Mouse (Mus musculus) heart, embryonic 14.5 days (tissue): ENCODE data around the gene Prkg1. TPM values are rescaled to one million over a fixed set of nuclear protein-coding genes. Genes with fewer than 3 reads are reported as not detected.

Experiments used
- ATAC-seq: fragments of 200-750 bp; cut with Nextera tagmentation; 2 replicates; pipeline ENCODE4 v1.8.0; 2017; ENCODE audit warnings: low read depth, moderate TSS enrichment; ENCODE audit not compliant: insufficient number of reproducible peaks, insufficient read depth, low FRiP score
- H3K27ac ChIP-seq, 2 experiments: fragments of 200-500 bp in 1 of 2; fragments of 300-500 bp in 1 of 2; sonication (generic) in 1 of 2; replicated peaks in 1 of 2; 2 replicates each; pipeline ENCODE4 v1.5.1; 2012 to 2014; ENCODE audit warnings: low read depth in 2 of 2, low read length in 2 of 2, control low read depth in 1 of 2, mild to moderate bottlenecking in 1 of 2, mixed read lengths in 1 of 2; ENCODE audit not compliant: control insufficient read depth in 1 of 2, insufficient read depth in 1 of 2
- H3K27me3 ChIP-seq: fragments of 300-500 bp; sonication (generic); 2 replicates; pipeline ENCODE4 v1.6.1; 2014; ENCODE audit warnings: mild to moderate bottlenecking, low read length, control low read depth; ENCODE audit not compliant: control insufficient read depth, insufficient read depth
- H3K36me3 ChIP-seq: fragments of 300-500 bp; sonication (generic); 2 replicates; pipeline ENCODE4 v1.6.1; 2014; ENCODE audit warnings: mild to moderate bottlenecking, control low read depth, low read length, mixed read lengths; ENCODE audit not compliant: control insufficient read depth, insufficient read depth
- H3K4me1 ChIP-seq, 2 experiments: fragments of 200-500 bp in 1 of 2; fragments of 300-500 bp in 1 of 2; sonication (generic) in 1 of 2; 2 replicates each; pipeline ENCODE4 v1.6.1; 2012 to 2014; ENCODE audit warnings: low read length in 2 of 2, control low read depth in 1 of 2, mixed read lengths in 1 of 2; ENCODE audit not compliant: control insufficient read depth in 2 of 2, insufficient read depth in 2 of 2
- H3K4me2 ChIP-seq: fragments of 300-500 bp; sonication (generic); 2 replicates; pipeline ENCODE4 v1.6.1; 2014; ENCODE audit warnings: mild to moderate bottlenecking, low read length
- H3K4me3 ChIP-seq, 2 experiments: fragments of 200-500 bp in 1 of 2; fragments of 300-500 bp in 1 of 2; sonication (generic) in 1 of 2; 2 replicates each; pipeline ENCODE4 v1.5.1; 2012 to 2014; ENCODE audit warnings: low read length in 2 of 2, mild to moderate bottlenecking in 2 of 2, control low read depth in 1 of 2, low read depth in 1 of 2, moderate library complexity in 1 of 2; ENCODE audit not compliant: control insufficient read depth in 1 of 2, insufficient read depth in 1 of 2
- H3K9ac ChIP-seq: fragments of 300-500 bp; sonication (generic); 2 replicates; pipeline ENCODE4 v1.6.1; 2014; ENCODE audit warnings: mild to moderate bottlenecking, low read length
- H3K9me3 ChIP-seq: fragments of 300-500 bp; sonication (generic); 2 replicates; pipeline ENCODE4 v1.6.1; 2016; ENCODE audit warnings: low read length, control low read depth; ENCODE audit not compliant: control insufficient read depth
- WGBS: fragments of 180-500 bp; shearing (Covaris S2); extraction: QIAGEN DNeasy Blood & Tissue Kit; methylation state at CpG from one replicate; pipeline ENCODE4 v1.1.7; 2014; 5-methylcytosine and 5-hydroxymethylcytosine counted together
- polyA plus RNA-seq: library from polyadenylated mRNA; unstranded; fragments of >200 nt; fragmentation: Nextera tagmentation; extraction: Ambion mirVana; gene quantifications from 2 replicates; pipeline ENCODE4 v1.2.1, GENCODE M21; 2014

Prkg1 gene
- polyA plus RNA-seq, 1 experiment from 2014 or later = 9.6 TPM

DNA sequence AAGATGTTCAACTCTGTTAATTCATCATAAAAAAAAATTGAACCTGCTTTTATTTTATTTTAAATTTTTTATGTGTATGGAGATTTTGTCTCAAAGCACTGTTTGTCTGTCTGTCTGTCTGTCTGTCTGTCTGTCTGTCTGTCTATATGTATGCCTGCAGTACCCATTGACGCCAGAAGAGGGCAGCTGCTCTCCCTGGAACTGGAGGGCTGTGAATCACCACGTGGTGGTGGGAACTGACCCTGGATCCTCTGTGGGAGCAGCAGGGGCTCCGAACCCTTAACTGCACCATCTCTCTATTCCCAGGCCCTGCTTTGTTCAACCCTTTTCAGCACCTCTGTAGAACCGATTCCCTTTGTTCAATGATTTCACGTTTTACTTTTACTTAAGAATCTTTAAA is 338.7 kb downstream of the Prkg1 start:
- Histone ChIP-seq H3K4me1 (no peaks in the 10 kb centered on the region; a peak in 1 of 4 replicates), H3K4me3 (no peak overlapping the region), H3K27me3 (no peaks in the 10 kb centered on the region), H3K4me2 (no peak overlapping the region), H3K9me3 (peaks cover 4% of the 10 kb centered on the region; the same call in 1 of the 2 replicates), H3K36me3 (no peaks in the 10 kb centered on the region), H3K9ac (no peak overlapping the region), H3K27ac (no peak overlapping the region)
- 71% methylated on average over 5 of the region's 5 CpGs for WGBS
- no peak for ATAC-seq

DNA sequence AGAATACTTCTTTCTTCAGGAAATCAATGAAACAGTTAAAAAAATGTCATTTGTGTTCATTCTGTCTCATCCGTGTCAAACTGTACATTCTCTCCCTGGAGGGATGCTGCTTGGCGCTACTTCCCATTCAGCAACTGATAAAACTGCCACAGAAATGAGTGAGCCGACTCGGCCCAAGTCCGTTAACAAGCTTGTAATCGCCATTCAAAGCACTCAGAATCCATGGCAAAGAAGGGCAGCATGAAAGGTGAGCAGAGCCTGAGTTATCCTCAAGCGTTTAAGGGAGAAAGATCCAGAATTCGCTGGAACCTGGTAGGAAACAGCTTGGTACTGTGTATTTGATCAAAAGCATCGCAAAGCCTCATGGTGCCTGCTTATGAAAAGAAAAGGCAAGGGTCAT is 339.6 kb downstream of the Prkg1 start:
- Histone ChIP-seq H3K4me1 (no peaks in the 10 kb centered on the region; a peak in 1 of 4 replicates), H3K9ac (no peak overlapping the region), H3K27me3 (no peaks in the 10 kb centered on the region), H3K4me3 (no peak overlapping the region), H3K27ac (no peak overlapping the region), H3K36me3 (no peaks in the 10 kb centered on the region), H3K9me3 (peaks cover 4% of the 10 kb centered on the region; the same call in 1 of the 2 replicates), H3K4me2 (no peak overlapping the region)
- 40% methylated on average over 9 of the region's 9 CpGs for whole genome bisulfite sequencing
- no peak for ATAC-seq

GRCm38 (mm10) chr19:31424319-31424718 is 340.5 kb downstream of the Prkg1 start:
- peaks cover 4% of the 10 kb centered on the region; the same call in 1 of the 2 replicates for H3K9me3 ChIP-seq
- WGBS = 24% methylated on average over 5 of the region's 5 CpGs
- H3K9ac ChIP-seq = no peak overlapping the region
- H3K4me2 ChIP-seq = no peak overlapping the region
- H3K36me3 ChIP-seq = no peaks in the 10 kb centered on the region
- H3K4me1 ChIP-seq = no peaks in the 10 kb centered on the region; a peak in 1 of 4 replicates
- ATAC-seq = no peak
- no peak overlapping the region for H3K4me3 ChIP-seq
- H3K27ac ChIP-seq = no peak overlapping the region
- H3K27me3 ChIP-seq = no peaks in the 10 kb centered on the region

DNA sequence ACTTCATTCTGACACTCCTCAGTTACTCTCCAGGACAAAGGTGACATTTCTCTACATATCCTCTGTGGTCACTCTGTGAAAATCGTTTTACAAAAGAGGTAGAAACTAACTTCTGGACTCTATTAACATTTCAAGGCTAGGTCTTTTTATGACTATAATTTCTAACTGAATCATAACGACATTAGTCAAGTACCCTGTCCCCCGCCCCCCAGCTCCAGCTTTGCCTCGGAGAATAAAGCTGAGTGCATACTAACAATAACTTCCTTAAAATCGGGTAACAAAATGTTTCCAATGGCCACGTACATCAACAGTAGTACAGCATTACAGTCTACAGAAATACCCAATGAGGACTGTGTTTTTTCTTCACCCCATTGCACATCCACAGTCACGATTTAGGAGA is 351.3 kb downstream of the Prkg1 start:
- Histone ChIP-seq H3K4me2 (no peak overlapping the region), H3K9me3 (no peaks in the 10 kb centered on the region), H3K36me3 (no peaks in the 10 kb centered on the region), H3K9ac (no peak overlapping the region), H3K27ac (no peak overlapping the region), H3K27me3 (no peaks in the 10 kb centered on the region), H3K4me3 (no peak overlapping the region), H3K4me1 (no peaks in the 10 kb centered on the region)
- ATAC-seq = no peak
- 80% methylated on average over 7 of the region's 7 CpGs for WGBS

GRCm38 (mm10) chr19:31396096-31396495 is 368.7 kb downstream of the Prkg1 start:
- ATAC-seq = no peak
- 70% methylated on average over 1 of the region's 1 CpGs for WGBS
- Histone ChIP-seq H3K27ac (no peak overlapping the region), H3K36me3 (no peaks in the 10 kb centered on the region), H3K4me1 (no peaks in the 10 kb centered on the region), H3K9me3 (no peaks in the 10 kb centered on the region), H3K4me2 (no peak overlapping the region), H3K4me3 (no peak overlapping the region), H3K9ac (no peak overlapping the region), H3K27me3 (no peaks in the 10 kb centered on the region)

DNA sequence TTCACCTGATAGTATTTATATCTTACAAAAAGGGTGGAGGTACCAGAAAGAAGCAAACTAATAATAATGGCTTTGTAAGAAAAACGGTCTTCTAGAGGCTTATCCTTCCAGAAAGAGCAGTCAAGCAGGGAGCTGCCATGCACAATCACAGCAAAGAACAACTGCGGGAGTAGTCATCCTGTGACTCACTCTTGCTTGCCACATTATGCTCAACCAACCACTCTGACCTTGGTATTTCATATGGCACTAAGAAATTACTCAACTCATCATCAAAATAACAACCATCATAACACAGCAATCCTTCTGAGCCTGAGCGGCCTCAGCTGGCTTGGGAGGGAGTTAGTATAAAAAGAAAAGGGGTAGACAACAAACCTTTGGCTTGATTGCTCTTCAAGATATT is 379.5 kb downstream of the Prkg1 start:
- Histone ChIP-seq H3K9me3 (no peaks in the 10 kb centered on the region), H3K27me3 (no peaks in the 10 kb centered on the region), H3K27ac (no peak overlapping the region), H3K9ac (no peak overlapping the region), H3K4me2 (no peak overlapping the region), H3K36me3 (no peaks in the 10 kb centered on the region), H3K4me1 (no peaks in the 10 kb centered on the region), H3K4me3 (no peak overlapping the region)
- ATAC-seq = no peak
- 87% methylated on average over 3 of the region's 3 CpGs for WGBS

- Histone ChIP-seq H3K9me3 (no peaks in the 10 kb centered on the region), H3K27ac (no peak overlapping the region), H3K4me1 (no peaks in the 10 kb centered on the region), H3K9ac (no peak overlapping the region), H3K4me3 (no peak overlapping the region), H3K4me2 (no peak overlapping the region), H3K27me3 (no peaks in the 10 kb centered on the region), H3K36me3 (no peaks in the 10 kb centered on the region)
- no peak for ATAC-seq
- 50% methylated on average over 5 of the region's 5 CpGs for WGBS
These were observed 381.0 kb downstream of the Prkg1 start for GRCm38 (mm10) chr19:31383881-31384280.

DNA sequence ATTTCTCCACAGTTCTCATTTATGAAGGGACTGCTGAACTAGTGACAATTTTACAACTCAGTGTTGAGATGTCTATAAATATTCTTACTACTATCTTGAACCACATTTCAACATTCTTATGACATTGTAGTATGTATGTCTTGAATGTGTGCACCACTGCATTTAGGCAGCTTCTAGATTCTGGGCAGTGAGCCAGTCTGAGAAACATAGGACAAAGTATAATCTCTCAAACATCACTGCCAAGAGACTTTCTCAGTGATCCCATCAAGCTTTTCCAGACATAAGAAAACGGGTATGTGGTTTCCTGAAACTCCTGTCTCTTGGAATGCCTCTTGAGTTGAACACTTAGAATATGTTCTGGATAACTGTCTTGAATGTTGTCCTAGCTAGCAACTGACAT is 394.7 kb downstream of the Prkg1 start:
- no peak overlapping the region for H3K27ac ChIP-seq
- H3K36me3 ChIP-seq = no peaks in the 10 kb centered on the region
- H3K9ac ChIP-seq = no peak overlapping the region
- ATAC-seq = no peak
- H3K27me3 ChIP-seq = no peaks in the 10 kb centered on the region
- H3K9me3 ChIP-seq = no peaks in the 10 kb centered on the region
- H3K4me3 ChIP-seq = no peak overlapping the region
- peaks cover 0 to 7% of the 10 kb centered on the region in 2 experiments; a peak in 2 of 4 replicates for H3K4me1 ChIP-seq
- WGBS = 11% methylated on average over 1 of the region's 1 CpGs
- H3K4me2 ChIP-seq = no peak overlapping the region
